Mouse (Mus musculus) layer of hippocampus, postnatal 10 days (tissue): ENCODE measurements around the gene Loxl3. TPM values are rescaled to one million over a fixed set of nuclear protein-coding genes. Genes with fewer than 3 reads are reported as not detected.

Experiments used
- DNase-seq, 2 experiments: peaks; one replicate each; pipeline ENCODE4 v3.0.0; 2021; ENCODE audit warnings: low spot score in 2 of 2
- long read RNA-seq: library from polyadenylated mRNA; stranded (forward); transcript quantifications from one replicate; pipeline ENCODE4 v2.0.0, GENCODE M21; 2023
- total RNA-seq, 2 experiments: library from RNA; stranded (reverse); gene quantifications; 2 replicates each; pipeline ENCODE4 v1.2.3; 2021

Gene Loxl3
- total RNA-seq: 1 to 10 TPM; 3.0 to 5.7 TPM
- long read RNA-seq, full-length matches to known transcripts: 1 of 3 reads
- long read RNA-seq, partial matches to known transcripts: 0 of 3 reads
- long read RNA-seq, other reads (novel, unspliced or antisense): 2 of 3 reads

GRCm38 (mm10) chr6:83033249-83034185 is at the start of gene Loxl3, which contains the start of gene Dok1:
TSS of gene Loxl3 (plus strand) at chr6:83034173.
TSS of gene Dok1 (minus strand) at chr6:83033471.
- peak; percentile 64 to 69 for DNase-seq

- no peak for DNase-seq
These were observed 46.5 kb upstream of the Loxl3 start for GRCm38 (mm10) chr6:82987411-82987971.

GRCm38 (mm10) chr6:82993696-82994095 is 40.3 kb upstream of the Loxl3 start:
- DNase-seq: no peak

DNA sequence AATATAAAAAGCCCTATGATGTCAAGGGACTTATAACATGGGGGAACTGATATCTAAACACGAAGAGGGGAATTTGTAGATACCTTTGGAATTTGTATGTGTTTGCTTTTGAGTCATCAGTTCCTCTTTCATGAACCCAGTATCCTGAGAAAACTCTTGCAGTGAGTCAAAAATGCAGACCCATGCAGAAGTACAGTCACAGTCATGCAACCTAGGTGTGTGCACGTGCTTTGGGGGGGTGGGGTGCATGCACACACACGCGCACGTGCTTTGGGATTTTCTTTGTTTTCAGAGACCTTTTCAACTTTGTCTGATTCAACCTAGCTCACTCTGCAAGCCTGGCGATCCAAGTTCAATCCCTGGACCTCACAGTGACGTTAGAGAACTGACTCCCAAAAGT is 39.6 kb upstream of the Loxl3 start:
- DNase-seq: no peak

DNA sequence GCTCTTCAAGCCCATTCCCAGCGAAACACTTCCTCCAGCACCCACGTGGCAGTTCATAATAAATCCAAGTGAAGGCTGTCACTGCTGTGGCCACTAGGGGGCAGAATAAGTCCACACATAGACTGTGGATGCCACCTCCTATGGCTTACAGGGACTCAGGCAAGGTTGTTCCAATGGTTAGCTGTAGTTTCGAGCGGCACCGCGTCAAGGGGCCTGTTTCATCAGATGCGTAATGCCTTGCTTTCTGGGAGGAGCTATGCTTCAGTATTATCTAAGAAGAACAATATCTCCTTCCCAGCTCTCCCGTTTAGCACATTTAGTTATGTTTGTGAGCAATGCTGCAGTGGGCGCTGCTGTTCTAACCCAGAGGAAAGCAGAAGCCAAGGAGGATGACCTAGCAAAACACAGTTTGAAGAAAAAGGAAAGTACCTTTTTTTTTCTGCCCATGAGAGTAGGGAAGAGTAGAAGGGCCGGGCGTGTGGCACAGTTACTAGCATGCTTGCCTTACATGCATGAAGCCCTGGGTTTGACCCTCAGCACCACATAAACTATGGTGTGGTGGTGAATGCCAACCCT is 37.1 kb upstream of the Loxl3 start:
- peak; percentile 91 to 93 for DNase-seq

DNA sequence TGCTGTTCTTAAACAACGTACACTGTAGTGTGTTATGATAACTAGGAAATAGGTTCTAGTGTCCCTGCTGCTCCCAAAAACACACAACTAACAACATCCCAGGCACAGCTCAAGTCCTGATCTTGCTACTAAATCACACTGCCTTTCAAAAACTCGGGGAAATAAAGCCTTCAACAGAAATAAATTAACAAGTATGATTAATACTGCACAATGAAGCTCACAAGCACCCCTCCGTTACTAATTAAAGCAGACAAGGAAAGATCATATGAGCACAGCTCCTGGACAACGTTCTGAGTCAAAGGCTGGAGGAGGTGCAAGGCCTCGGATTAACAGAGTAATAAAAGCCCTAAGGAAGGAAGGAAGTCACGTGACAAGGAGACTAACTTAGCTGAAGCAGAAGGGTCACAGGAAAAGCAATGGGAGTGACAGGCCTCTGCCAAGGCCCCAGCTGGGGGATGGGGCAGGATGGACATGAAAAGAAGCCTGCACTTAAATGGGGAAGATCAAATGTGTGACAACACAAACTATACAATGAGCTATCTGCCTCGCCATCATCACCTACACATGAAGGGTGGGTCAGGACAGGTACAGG is 36.4 kb upstream of the Loxl3 start:
- DNase-seq: no peak

DNA sequence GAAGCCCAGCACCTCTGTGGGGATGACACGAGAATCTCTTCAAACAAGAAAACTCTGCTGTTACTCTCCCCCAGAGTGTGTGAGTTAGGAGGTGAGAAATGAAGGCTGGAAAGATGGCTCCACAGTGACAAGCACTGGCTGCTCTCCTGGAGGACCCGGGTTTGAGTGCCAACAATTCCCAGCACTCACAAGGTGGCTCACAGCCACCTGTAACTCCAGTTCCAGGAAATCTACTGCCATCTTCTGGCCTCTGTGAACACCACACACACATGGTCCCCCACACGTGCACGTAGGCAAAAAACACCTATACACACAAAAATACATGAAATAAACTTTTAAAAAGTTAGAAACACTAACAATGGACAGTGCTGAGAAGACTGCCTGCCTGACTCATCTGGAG is 35.6 kb upstream of the Loxl3 start:
- no peak for DNase-seq

- DNase-seq: no peak
These were observed 34.0 kb upstream of the Loxl3 start for GRCm38 (mm10) chr6:82999986-83000385.

DNA sequence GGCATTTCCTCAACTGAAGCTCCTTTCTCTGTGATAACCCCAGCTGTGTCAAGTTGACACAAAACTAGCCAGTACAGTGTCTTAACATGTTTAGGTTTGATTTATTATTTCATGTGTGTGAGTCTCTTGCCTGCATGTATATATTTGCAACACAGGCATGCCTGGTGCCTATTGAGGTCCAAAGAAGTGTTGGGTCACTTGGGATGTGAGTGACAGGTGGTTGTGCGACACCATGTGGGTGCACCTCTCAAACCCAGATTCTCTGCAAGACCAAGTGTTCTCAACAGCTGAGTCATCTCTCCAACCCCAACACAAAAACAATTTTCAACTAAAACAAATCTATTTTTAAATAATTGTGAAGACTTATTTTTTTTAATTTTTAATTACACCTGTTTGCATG is 30.9 kb upstream of the Loxl3 start:
- no peak for DNase-seq

GRCm38 (mm10) chr6:83003850-83004249 is 30.1 kb upstream of the Loxl3 start:
- DNase-seq: no peak

GRCm38 (mm10) chr6:83004309-83004708 is 29.7 kb upstream of the Loxl3 start:
- no peak for DNase-seq

GRCm38 (mm10) chr6:83004872-83005271 is 29.1 kb upstream of the Loxl3 start:
- DNase-seq: no peak

DNA sequence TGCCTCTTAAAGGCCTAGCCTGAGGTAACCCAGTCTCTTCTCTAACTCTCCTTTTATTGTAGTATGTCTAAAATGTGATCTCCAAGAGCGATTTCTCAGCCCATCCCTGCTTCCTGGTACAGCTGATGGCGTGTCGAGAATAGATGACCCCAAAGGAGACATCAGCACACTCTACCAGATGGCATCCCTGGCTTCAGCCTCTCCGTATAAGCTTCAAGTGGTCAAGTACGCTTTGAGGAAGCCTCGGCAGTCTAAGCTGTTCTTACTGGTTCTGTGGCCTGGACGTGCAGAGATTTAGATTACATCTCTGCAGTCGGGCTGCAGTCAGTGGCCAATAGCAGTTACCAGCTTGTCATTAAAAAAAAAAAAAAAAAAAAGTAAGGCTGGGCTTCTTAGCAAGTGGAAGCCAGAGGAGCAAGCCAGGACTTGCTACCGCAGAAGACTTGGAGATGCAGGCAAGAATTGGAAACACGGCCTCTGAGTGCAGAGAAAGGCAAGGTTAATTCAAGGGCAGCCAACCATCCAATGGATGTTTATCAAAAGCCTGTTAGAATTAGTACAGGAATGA is 28.4 kb upstream of the Loxl3 start:
- DNase-seq: no peak

DNA sequence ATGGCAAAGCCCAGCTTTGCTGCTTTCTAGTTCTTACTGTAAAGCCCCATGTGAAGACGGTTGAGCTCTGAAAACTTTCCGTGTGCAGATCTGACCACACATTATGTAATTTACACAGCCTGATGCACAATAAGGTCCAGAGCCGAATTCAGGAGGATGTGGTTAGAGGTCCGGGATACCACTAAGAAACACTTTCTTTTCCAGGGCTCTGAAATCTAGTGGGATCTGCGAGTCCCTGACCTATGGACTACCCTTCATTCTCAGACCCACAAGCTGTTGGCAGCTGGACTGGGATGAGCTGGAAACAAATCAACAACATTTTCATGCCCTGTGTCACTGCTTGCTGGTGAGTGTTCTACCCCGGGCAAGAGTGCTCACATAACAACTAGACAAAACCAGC is 27.9 kb upstream of the Loxl3 start:
- no peak for DNase-seq

DNA sequence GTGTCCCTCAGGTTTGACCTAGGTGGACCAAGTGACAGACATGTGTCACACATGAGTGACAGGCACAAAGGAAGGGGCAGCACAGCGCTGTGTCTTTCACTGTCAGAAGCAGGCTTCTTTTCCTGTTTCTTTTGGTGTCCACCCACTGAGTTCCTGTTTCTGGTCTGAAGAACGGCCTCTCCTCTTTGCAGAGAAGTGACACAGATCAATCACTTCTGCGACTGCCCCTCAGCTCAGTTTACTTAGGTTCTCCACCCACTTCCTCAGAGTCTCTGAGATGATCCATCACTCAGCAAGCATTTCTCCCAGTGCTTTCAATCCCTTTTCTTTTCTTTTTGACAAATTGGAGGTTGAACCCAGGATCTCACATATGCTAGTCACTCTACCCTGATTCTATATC is 25.3 kb upstream of the Loxl3 start:
- no peak for DNase-seq

- no peak for DNase-seq
These were observed 24.0 kb upstream of the Loxl3 start for GRCm38 (mm10) chr6:83010010-83010409.

DNA sequence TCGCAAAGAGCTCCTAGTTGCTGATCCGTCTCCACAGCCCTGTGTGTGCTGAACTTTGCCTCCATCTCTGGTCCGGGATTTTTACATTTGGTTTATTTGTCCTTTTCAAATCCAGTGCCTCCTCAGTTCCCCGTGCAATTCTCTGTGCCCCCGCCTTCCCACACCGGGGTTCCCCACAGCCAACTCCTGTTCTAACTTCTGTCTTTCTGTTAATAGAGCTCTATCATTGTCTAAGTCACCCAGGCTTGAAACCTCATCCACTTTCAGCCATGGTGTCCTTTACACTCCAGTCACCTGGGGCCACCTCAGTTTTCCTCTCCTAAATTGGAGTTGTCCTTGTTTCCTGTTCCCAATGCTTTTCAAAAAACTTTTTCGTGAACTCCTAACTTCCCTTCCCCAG is 22.7 kb upstream of the Loxl3 start:
- DNase-seq: no peak

DNA sequence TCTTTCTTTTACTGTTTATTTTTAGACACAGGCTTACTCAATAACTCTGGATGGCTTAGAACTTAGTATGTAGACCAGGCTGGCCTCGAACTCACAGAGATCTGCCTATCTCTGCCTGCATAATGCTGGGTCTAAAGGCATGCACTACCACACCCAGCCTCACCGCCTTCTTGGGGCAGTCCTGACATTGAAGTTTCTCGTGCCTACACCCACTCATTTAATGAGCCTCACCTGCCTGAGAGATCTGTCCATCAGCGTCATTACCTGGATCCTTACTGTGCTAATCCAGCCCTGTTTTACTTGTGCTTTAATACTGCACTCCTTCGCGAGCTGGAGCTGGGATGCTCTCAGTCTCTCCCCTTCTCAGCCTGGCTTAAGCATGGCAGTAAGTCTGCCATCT is 22.2 kb upstream of the Loxl3 start:
- DNase-seq: no peak

- DNase-seq: no peak
These were observed 20.5 kb upstream of the Loxl3 start for GRCm38 (mm10) chr6:83013444-83013843.

GRCm38 (mm10) chr6:83014482-83015466 is 19.2 kb upstream of the Loxl3 start:
- no peak for DNase-seq
